Mouse (Mus musculus): ENCODE data around the gene Rbmxl2.

GRCm38 (mm10) chr7:107250211-107250985 lies 41.2 kb downstream of the Rbmxl2 start:
- TF ChIP-seq CTCF (conservative IDR thresholded peaks at IDR 0.05; ENCODE audit: insufficient read depth, insufficient read length, low read depth, low read length) (no peak), POLR2A (IDR thresholded peaks at IDR 0.05; ENCODE audit: low read depth, low read length) (no peak)

Data from kidney, adult 2 months (tissue).